Mouse (Mus musculus) heart, adult 10 weeks (tissue): Measurements from ENCODE around the gene Kansl3. TPM values are rescaled to one million over a fixed set of nuclear protein-coding genes. Genes with fewer than 3 reads are reported as not detected.

Source experiments
- polyA plus RNA-seq: library from polyadenylated mRNA; stranded (reverse); fragments of 350-450 nt; fragmentation: Illumina TruSeq; extraction: RNeasy Lipid Tissue Mini Kit (QIAGEN cat#74804); gene quantifications from one replicate; pipeline ENCODE4 v1.2.3, GENCODE M21; 2014; ENCODE audit warnings: low read depth, low replicate concordance

Gene Kansl3
- 57.0 TPM for polyA plus RNA-seq

DNA sequence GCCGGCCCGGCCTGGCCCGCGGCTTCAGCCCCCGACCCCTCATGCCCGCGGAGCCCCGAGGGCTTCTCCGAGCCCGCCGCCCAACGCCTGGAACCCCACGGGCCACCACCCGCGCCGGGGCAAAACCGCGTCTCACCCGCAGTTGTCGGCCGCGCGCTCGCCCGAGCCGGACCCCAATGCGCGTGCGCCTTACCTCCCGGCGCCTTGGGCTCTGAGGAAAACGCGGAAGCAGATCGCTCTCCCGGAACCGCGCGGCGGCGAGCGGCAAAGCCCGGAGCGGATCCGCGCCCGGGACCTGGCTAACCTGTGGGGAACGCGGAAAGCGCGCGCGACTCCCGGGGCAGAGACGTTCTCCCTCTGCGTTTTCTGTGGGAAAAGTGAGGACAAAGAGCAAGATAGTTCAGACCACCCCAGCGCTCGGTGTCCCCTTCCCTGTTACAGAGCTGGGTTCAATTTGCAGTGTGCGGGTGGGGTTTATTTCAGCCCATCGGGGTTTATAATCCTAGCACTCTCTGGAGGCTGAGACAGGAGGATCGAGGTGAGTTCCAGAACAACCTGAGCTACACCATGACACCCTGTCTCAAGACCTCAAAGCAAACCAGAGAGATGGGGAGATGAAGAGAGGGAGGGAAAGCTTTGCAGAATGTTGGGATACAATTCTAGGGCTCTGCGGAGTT, at the start of gene Kansl3:
Gene Kansl3 (minus strand): TSS at position 213 of the 677 bp plus-strand sequence.

DNA sequence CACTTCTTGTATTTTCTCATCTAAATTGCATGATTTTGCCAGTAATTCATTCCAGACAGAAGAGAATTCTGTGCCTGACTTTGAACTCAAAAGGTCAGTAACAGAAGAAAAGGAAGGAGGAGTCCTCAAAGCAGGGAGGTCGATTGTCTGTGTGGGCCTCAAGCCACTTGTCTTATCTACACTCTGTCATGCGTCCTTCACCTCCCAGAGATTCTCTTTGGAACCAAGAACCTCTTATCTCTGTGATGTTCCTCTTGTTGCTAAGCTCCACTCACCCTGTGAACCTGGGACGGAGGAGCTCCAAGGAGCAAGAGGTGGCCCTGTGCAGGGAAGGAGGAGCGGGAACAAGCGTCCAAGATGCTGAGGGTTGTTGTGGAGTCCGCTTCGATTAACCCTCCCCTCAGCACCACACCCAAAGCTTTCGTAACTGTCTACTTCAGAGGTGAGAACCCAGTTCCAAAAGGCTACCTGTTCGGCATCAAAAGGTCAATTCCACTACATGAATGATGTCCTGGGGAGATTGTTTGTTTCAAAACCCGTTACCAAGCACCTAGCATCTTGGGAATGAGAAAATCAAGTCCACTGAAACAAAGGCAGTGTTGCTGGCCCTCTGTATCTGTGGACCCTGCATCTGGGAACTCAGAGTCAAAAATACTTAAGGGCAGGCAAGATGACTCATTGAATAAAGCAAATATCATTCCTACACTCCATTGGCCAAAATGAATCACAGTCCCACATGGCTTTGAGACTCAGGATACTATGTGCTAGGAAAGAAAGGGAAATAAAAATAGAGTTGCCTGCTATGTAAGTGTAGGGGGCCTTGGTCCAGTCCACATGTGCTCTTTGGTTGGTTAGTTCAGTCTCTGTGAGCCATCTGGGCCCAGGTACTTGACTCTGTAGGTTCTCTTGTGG, 3.2 kb upstream of the Kansl3 start, which contains the start of gene Fer1l5:
Gene Fer1l5 (plus strand): TSS at position 358 of the 912 bp plus-strand sequence.

DNA sequence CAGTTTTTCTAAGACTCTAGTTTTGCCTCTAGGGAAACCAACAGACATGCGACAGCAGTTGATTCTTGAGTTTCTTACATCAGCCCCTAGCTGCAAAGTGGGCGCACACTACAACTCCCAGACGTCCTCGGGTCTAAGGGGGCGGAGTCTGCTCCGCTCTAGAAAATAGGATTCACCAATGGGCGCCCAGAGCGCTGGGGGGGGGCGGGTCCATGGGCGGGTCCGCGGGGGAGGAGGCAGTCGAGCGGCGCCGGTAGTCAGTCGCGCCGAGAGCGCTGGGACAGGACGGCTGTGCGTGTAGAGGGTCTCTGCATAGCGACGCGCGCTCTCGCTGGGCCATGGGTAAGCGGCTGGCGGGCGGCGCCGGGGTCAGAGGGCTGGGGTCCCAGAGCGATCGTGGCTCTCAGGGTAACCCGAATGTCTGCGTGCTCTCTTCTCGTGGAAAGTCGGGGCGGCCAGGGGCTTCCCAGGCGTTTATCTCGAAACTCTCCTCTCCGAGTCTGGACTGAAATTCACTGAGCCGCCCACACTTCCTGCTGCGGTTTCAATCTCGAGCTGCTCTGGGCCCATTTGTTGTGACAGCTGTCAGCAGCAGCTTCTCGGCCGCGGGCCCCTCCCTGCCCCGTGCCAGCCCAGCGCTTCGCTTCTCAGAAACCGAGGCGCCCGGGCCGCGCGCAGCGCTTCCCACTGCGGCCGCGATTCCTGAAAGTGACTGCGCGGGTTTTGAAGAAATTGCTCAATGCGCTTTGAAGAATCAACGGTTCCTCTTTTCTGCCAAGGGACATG, 61.3 kb downstream of the Kansl3 start, which contains the start of gene Arid5a:
Gene Arid5a (plus strand): TSS at position 239 of the 786 bp plus-strand sequence.

Other genes starting within 250 kb of the Kansl3 start
- 18.2 TPM for gene Uggt1, start 124.5 kb downstream of the Kansl3 start, polyA plus RNA-seq
- gene Neurl3, start 94.5 kb downstream of the Kansl3 start, polyA plus RNA-seq = 4.7 TPM
- 8.5 TPM for gene Arid5a, start 61.4 kb downstream of the Kansl3 start, polyA plus RNA-seq
- gene Fer1l5, start 3.1 kb upstream of the Kansl3 start, polyA plus RNA-seq = not detected
- gene Lman2l, start 76.1 kb upstream of the Kansl3 start, polyA plus RNA-seq = 24.8 TPM
- 3.0 TPM for gene Cnnm4, start 102.4 kb upstream of the Kansl3 start, polyA plus RNA-seq
- gene Cnnm3, start 142.7 kb upstream of the Kansl3 start, polyA plus RNA-seq = 11.7 TPM
- gene Ankrd23, start 167.7 kb upstream of the Kansl3 start, polyA plus RNA-seq = 427 TPM
- gene Gm42417, start 170.2 kb upstream of the Kansl3 start, polyA plus RNA-seq = not detected
- gene Ankrd39, start 178.3 kb upstream of the Kansl3 start, polyA plus RNA-seq = 8.9 TPM
- gene Sema4c, start 189.2 kb upstream of the Kansl3 start, polyA plus RNA-seq = 13.0 TPM